Mouse (Mus musculus): ENCODE results near the gene Ebpl. TPM values are rescaled to one million over a fixed set of nuclear protein-coding genes. Genes with fewer than 3 reads are reported as not detected.

Gene Ebpl
- 4.8 and 5.4 TPM in 2 replicates for polyA plus RNA-seq (2012; rRNA removed)
- 13.6 and 14.5 TPM in 2 replicates for polyA plus RNA-seq (2014; fragmentation: Nextera tagmentation; extraction: Ambion mirVana)

DNA sequence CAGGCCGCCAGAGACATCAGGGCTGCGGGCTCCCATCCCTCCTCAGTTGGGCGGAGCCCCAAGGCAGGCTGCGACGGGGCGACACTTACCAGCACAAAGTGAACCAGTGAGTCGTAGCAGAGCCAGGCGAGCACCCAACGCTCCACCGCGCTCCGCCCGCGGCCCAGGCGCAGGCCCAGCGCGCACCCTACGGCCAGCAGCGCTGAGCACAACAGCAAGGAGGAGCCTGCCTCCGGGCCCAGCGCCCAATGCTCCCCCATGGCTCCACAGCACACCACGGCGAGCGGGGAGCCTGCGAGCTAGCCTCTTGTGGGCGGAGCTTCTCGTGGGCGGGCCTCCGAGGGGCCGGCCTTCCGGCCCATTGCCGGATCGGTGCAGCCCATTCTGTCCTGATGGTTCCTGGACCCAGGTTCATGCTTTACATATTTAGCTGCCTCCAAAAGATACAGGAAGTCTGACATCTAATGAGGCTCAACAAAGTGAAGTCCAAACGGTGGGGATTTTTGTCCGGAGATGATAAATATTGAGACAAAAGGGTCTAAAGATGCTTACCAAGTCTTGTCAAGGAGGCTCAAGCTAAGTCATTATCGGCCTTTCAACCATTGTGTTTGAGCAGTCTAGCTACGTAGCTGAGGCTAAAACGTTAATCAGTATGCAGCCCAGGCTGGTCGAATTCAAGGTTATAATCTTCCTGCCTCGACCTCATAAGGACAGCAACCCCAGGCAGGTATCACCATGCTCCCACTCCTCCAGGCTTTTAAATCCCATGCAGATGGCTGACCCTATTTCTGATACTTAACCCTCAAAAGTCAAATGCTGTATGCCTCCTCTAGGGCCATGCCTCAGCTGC lies at the start of gene Ebpl:
Ebpl (minus strand) TSS at position 309 of the 850 bp plus-strand sequence.
- 1% methylated on average over 36 of the region's 40 CpGs for WGBS
- no peaks in the 10 kb centered on the region for H3K27me3 ChIP-seq (ENCODE audit: control insufficient read depth, insufficient read depth, low read length)
- no peaks in the 10 kb centered on the region for H3K9me3 ChIP-seq (ENCODE audit: control insufficient read depth, low read length)
- peak within 1 kb of the TSS; percentile 54 for H3K4me3 ChIP-seq (replicated peaks; ENCODE audit: low read length)
- peaks cover 3% of the 10 kb centered on the region; the same call in 1 of the 2 replicates for H3K4me1 ChIP-seq (ENCODE audit: control insufficient read depth, insufficient read depth, low read length)
- DNase-seq (ENCODE audit: low spot score) (peak; percentile 85), ATAC-seq (ENCODE audit: low FRiP score, low read depth) (peak; percentile 96)
- no peaks in the 10 kb centered on the region; the same call in 1 of the 2 replicates for H3K36me3 ChIP-seq (ENCODE audit: control insufficient read depth, insufficient read depth, low read length)
- TF ChIP-seq POLR2A (IDR thresholded peaks at IDR 0.05; ENCODE audit: borderline replicate concordance, extremely low read depth, insufficient read depth, insufficient read length), result peak; percentile 79; the same call in 1 of the 2 replicates
- H3K27ac ChIP-seq (replicated peaks; ENCODE audit: low read depth, low read length), result peak within 1 kb of the TSS; percentile 63
- H3K9ac ChIP-seq (ENCODE audit: low read depth, low read length, severe bottlenecking), result peak within 1 kb of the TSS; percentile 75
- H3K4me2 ChIP-seq (replicated peaks; ENCODE audit: low read depth, low read length, severe bottlenecking), result peak within 1 kb of the TSS; percentile 51

DNA sequence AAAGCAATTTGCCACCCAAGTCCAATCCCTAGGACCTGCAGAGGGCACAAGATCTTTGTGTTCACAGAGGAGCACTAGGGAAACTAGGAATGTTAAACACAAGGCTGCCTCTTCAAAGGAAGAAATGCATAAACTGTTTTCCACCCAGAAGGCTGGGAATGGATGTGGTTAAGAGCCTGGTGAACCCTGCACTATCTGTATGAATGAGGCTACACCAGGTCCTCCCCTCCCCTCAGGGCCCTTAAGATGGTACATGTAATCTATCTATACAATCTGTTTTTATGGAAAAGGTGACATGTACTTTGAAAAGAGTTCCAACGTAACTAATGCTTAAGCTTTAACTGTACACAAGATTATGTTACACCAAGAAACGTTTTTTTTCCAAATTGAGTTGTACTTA lies 49.8 kb upstream of the Ebpl start:
- TF ChIP-seq POLR2A (IDR thresholded peaks at IDR 0.05; ENCODE audit: borderline replicate concordance, extremely low read depth, insufficient read depth, insufficient read length), result no peak
- DNase-seq (ENCODE audit: low spot score) (no peak), ATAC-seq (ENCODE audit: low FRiP score, low read depth) (no peak)
- H3K9ac ChIP-seq (ENCODE audit: low read depth, low read length, severe bottlenecking), result no peak overlapping the region
- no peaks in the 10 kb centered on the region for H3K9me3 ChIP-seq (ENCODE audit: control insufficient read depth, low read length)
- H3K36me3 ChIP-seq (ENCODE audit: control insufficient read depth, insufficient read depth, low read length), result no peaks in the 10 kb centered on the region
- H3K4me2 ChIP-seq (replicated peaks; ENCODE audit: low read depth, low read length, severe bottlenecking), result no peak overlapping the region
- H3K4me3 ChIP-seq (replicated peaks; ENCODE audit: low read length), result no peak overlapping the region
- 64% methylated on average over 2 of the region's 2 CpGs for WGBS
- no peaks in the 10 kb centered on the region for H3K4me1 ChIP-seq (ENCODE audit: control insufficient read depth, insufficient read depth, low read length)
- H3K27me3 ChIP-seq (ENCODE audit: control insufficient read depth, insufficient read depth, low read length), result no peaks in the 10 kb centered on the region
- H3K27ac ChIP-seq (replicated peaks; ENCODE audit: low read depth, low read length), result no peak overlapping the region

DNA sequence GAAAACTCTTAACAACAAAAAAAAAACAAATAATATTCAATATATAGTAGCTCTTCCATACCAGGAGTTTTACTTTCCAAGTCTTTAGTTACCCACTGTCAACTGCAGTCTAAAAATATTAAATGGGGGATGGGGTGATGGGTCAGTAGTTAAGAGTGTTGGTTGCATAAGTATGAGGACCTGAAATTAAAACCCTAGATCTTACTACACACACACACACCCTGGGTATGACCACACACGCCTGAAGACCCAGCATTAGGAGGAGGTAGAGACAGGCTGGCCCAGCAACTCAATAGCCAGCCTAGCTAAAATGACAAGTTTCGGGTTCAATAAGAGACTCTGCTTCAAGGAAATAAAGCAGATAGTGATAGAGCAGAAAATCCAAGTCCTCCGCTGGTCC lies 46.8 kb upstream of the Ebpl start:
- Histone ChIP-seq H3K4me1 (ENCODE audit: control insufficient read depth, insufficient read depth, low read length) (no peaks in the 10 kb centered on the region), H3K27ac (replicated peaks; ENCODE audit: low read depth, low read length) (no peak overlapping the region), H3K27me3 (ENCODE audit: control insufficient read depth, insufficient read depth, low read length) (no peaks in the 10 kb centered on the region), H3K36me3 (ENCODE audit: control insufficient read depth, insufficient read depth, low read length) (peaks cover 4% of the 10 kb centered on the region; the same call in 1 of the 2 replicates), H3K4me3 (replicated peaks; ENCODE audit: low read length) (no peak overlapping the region), H3K4me2 (replicated peaks; ENCODE audit: low read depth, low read length, severe bottlenecking) (no peak overlapping the region), H3K9me3 (ENCODE audit: control insufficient read depth, low read length) (no peaks in the 10 kb centered on the region), H3K9ac (ENCODE audit: low read depth, low read length, severe bottlenecking) (no peak overlapping the region)
- WGBS, result 95% methylated on average over 3 of the region's 3 CpGs
- TF ChIP-seq POLR2A (IDR thresholded peaks at IDR 0.05; ENCODE audit: borderline replicate concordance, extremely low read depth, insufficient read depth, insufficient read length), result no peak
- no peak for ATAC-seq (ENCODE audit: low FRiP score, low read depth)
- DNase-seq (ENCODE audit: low spot score), result no peak

DNA sequence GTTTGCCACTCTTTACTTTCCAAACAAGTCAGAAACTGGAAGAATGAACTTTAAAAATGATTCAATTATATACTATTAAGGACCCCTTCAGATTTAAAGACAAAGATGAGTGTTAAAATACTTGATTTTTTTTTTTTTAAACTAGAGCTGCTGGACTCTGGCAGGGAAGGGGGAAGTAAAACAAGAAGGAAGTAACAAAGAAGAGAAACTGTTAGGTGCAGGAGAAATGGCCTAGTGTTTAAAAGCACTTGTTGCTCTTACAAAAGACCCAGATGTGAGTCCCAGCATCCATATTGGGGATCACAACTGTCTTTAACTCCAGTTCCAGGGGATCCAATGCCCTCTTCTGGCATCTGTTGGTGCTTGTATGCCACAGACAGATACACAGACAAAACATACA lies 45.5 kb upstream of the Ebpl start:
- TF ChIP-seq POLR2A (IDR thresholded peaks at IDR 0.05; ENCODE audit: borderline replicate concordance, extremely low read depth, insufficient read depth, insufficient read length), result no peak
- Histone ChIP-seq H3K9me3 (ENCODE audit: control insufficient read depth, low read length) (no peaks in the 10 kb centered on the region), H3K27ac (replicated peaks; ENCODE audit: low read depth, low read length) (no peak overlapping the region), H3K4me2 (replicated peaks; ENCODE audit: low read depth, low read length, severe bottlenecking) (no peak overlapping the region), H3K9ac (ENCODE audit: low read depth, low read length, severe bottlenecking) (no peak overlapping the region), H3K27me3 (ENCODE audit: control insufficient read depth, insufficient read depth, low read length) (no peaks in the 10 kb centered on the region), H3K4me1 (ENCODE audit: control insufficient read depth, insufficient read depth, low read length) (no peaks in the 10 kb centered on the region), H3K4me3 (replicated peaks; ENCODE audit: low read length) (no peak overlapping the region), H3K36me3 (ENCODE audit: control insufficient read depth, insufficient read depth, low read length) (peaks cover 10% of the 10 kb centered on the region; the same call in 1 of the 2 replicates)
- no peak for DNase-seq (ENCODE audit: low spot score)
- no peak for ATAC-seq (ENCODE audit: low FRiP score, low read depth)

DNA sequence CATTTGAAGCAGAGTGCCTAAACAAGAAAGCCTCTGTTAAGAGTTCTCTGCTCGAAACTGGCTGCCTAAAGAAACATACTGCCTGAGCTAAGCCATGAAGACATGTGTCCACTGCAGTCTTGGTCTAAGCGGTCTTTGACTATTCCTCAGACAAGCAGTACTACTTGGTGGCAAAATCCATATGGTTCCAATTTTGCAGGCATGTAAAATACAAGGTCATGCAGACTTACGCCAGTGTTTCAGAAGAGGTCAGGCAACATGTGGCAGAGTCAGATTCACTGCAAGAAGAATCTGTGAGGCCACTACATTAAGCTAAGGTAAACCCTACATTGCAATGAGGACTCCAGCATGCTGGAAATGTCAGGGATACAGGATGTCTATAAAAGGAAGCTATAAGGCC lies 44.7 kb upstream of the Ebpl start:
- DNase-seq (ENCODE audit: low spot score) (no peak), ATAC-seq (ENCODE audit: low FRiP score, low read depth) (no peak)
- WGBS, result 50% methylated on average over 3 of the region's 3 CpGs
- Histone ChIP-seq H3K27me3 (ENCODE audit: control insufficient read depth, insufficient read depth, low read length) (no peaks in the 10 kb centered on the region), H3K4me1 (ENCODE audit: control insufficient read depth, insufficient read depth, low read length) (no peaks in the 10 kb centered on the region), H3K9ac (ENCODE audit: low read depth, low read length, severe bottlenecking) (no peak overlapping the region), H3K4me2 (replicated peaks; ENCODE audit: low read depth, low read length, severe bottlenecking) (no peak overlapping the region), H3K9me3 (ENCODE audit: control insufficient read depth, low read length) (no peaks in the 10 kb centered on the region), H3K27ac (replicated peaks; ENCODE audit: low read depth, low read length) (no peak overlapping the region), H3K36me3 (ENCODE audit: control insufficient read depth, insufficient read depth, low read length) (peaks cover 14% of the 10 kb centered on the region), H3K4me3 (replicated peaks; ENCODE audit: low read length) (no peak overlapping the region)
- no peak for TF ChIP-seq POLR2A (IDR thresholded peaks at IDR 0.05; ENCODE audit: borderline replicate concordance, extremely low read depth, insufficient read depth, insufficient read length)
